Mouse (Mus musculus): ENCODE data around the gene Nabp2.
A peak's percentile ranks its signal among the peaks of the same experiment; 100 is the strongest.

Gene Nabp2

DNA sequence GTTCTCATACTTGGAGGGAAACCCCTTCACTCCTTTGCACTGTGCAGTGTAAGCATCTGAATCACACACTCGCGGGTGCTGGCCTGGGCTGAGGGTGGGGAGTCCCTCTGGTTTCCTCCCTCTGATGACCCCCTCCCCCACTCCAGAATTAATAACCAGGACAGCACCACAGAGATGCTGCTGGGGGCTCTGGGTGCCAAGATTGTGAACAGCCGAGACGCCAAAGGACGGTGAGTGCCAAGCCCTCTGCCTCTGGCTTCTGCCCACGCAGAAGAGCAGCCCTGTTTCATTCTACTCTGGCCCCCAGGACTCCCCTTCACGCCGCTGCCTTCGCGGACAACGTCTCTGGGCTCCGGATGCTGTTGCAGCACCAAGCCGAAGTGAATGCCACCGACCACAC is 22.4 kb downstream of the Nabp2 start:
- no peak for DNase-seq (ENCODE audit: low read depth, low spot score)

DNA sequence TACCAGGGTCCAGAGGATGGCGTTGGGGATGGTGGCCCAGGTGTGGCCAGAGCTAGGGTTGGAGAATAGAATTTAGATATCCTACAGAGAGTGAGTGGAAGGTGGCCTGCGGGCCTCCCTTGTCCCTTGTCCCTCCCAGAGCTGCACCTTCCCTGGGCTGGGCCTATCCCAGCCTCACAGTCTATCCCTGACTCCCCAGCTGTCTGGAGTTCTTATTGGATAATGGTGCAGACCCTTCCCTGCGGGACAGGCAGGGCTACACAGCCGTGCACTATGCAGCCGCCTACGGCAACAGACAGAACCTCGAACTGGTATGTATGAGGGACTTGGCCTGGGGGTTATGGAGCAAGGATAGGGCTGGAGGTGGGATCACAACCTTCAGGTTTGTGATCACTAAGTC is 25.4 kb downstream of the Nabp2 start:
- DNase-seq (ENCODE audit: low read depth, low spot score): no peak

GRCm38 (mm10) chr10:128382482-128382881 is 28.8 kb downstream of the Nabp2 start:
- no peak for DNase-seq (ENCODE audit: low read depth, low spot score)

GRCm38 (mm10) chr10:128380565-128380964 is 30.7 kb downstream of the Nabp2 start:
- no peak for DNase-seq (ENCODE audit: low read depth, low spot score)

DNA sequence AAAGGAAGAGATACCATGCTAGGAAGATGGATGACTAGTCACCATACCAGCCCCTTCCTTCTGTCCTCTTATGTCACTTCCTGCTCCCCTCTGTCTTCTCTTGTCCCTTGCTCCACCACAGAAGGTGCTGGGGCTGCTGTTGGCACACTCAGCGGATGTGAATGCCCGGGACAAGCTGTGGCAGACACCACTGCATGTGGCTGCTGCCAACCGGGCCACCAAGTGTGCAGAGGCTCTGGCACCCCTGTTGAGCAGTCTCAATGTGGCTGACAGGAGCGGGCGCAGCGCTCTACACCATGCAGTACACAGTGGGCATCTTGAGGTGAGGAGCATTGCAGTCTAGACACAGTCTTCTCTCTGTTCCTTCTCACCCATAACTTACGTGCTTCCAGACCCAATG is 32.0 kb downstream of the Nabp2 start:
- no peak for DNase-seq (ENCODE audit: low read depth, low spot score)

DNA sequence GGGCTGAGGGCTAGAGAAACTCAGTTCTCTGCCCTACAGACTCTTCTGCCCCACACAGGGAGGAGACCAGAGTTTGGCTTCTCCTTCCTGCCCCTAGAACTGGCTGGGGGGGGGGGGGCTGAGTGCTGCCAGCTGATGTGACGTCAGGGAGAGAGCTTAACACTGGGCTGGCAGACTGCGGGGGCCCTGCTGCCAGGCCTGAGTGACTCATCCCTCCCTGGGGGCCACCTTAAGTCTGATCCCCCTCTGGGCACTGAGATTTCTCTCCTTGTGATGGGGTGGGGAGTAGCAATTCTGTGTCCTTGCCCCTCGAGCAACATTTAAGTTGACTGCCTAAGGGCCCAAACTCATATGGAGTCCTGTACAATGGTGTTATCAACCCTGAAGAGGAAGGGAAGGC is 32.8 kb downstream of the Nabp2 start:
- DNase-seq (ENCODE audit: low read depth, low spot score): no peak

- DNase-seq (ENCODE audit: low read depth, low spot score): no peak
Observed at GRCm38 (mm10) chr10:128377940-128378448, 33.3 kb downstream of the Nabp2 start.

DNA sequence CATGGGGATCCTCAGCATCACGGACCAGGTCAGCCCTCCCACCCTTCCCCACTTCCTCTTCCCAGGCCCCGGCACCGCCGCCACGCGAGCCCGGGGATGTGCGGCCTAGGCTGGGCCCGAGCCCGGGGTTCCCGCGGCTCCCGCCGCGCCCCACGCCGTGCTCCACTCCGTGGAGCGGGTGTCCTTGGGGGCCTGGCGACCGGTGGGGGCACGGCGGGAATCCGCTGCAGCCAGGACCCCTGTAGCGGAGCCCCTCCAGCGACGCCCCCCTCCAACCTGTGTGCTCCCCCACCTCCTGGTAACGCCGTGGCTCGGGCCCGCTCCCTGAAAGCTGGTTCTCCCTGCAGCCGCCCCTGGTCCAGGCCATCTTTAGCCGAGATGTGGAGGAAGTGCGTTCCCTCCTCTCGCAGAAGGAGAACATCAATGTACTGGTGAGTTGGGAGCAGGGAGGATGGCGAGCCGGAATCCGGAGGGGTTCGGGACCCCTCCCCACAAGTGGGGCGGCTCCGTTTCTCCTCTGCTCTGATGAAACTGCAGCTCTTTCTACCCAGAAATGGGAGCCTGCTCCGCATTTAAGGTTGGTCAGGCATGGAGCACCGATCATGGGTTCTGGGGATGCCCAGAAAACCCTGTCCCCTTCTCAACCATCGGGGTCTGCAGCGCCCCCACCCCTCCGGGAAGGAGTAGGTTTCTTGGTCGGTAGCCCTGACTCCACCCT is 33.9 kb downstream of the Nabp2 start:
- peak; percentile 63 for DNase-seq (ENCODE audit: low read depth, low spot score)

GRCm38 (mm10) chr10:128376455-128377211 is 34.7 kb downstream of the Nabp2 start, which contains the start of gene Ankrd52:
Gene Ankrd52 (plus strand): TSS chr10:128377115.
- DNase-seq (ENCODE audit: low read depth, low spot score): peak; percentile 67

- DNase-seq (ENCODE audit: low read depth, low spot score): no peak
Observed at GRCm38 (mm10) chr10:128376099-128376454, 35.2 kb downstream of the Nabp2 start.

DNA sequence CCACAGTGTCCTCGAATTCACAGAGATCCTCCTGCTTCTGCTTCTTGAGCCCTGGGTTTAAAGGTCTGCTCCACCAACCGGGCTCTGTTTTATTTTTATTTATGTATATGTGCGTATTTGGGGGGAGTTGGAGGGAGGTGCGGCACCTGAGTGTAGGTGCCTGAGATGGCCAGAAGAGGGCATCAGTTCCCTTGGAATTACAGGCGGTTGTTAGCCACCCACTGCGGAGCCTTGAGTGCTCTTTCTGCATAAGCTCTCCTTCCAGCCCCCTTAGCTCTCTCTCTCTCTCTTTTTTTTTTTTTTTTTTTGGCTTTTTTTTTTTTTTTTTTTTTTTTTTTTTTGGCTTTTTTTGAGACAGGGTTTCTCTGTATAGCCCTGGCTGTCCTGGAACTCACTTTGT is 36.9 kb downstream of the Nabp2 start:
- DNase-seq (ENCODE audit: low read depth, low spot score): peak; percentile 18

DNA sequence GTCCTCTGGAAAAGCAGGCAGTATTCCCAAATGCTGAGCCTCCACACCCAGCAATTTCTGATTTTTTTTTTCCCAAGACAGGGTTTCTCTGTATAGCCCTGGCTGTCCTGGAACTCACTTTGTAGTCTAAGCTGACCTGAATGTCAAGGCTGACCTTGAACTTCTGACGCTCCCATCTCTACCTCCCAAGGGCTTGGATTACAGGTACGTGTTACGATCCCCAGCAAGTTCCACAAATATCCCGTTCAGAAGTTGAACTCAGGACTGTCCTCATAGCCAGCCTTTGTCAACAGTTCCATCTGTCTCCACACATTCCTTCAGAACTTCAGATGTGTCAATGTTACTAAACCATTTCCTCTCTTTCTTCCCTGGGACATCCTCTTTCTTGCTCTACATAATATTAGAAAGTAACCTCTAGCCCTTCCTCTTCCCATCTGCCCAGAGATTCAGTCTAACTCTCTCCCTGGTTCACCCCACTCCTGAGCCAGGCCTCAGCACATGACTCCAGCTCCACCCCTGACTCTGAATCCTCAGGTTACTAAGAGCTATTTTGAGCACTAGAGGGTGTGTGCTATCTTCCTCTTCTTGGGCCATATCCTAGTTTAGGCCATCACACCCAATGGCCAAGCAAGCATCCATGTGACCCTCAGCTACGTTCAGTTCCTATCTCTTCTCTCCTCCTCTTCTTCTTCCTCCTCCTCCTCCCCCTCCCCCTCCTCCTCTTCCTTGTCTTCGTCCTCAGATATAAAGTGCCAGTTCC is 38.1 kb downstream of the Nabp2 start:
- DNase-seq (ENCODE audit: low read depth, low spot score): no peak

DNA sequence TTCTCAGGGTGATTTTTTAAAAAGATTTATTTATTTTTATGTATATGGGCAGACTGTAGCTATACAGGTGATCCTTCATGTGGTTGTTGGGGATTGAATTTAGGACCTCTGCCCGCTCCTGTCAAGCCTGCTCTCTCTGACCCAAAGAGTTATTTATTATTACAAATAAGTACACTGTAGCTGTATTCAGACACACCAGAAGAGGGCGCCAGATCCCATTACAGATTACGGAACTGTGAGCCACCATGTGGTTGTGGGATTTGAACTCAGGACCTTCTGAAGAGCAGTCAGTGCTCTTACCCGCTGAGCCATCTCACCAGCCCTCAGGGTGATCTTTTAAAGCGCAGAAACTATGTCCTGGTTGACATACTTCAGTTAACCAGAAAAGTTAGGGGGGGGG is 39.1 kb downstream of the Nabp2 start:
- DNase-seq (ENCODE audit: low read depth, low spot score): no peak

- DNase-seq (ENCODE audit: low read depth, low spot score): peak; percentile 52
Observed at GRCm38 (mm10) chr10:128370601-128371000, 40.7 kb downstream of the Nabp2 start.

DNA sequence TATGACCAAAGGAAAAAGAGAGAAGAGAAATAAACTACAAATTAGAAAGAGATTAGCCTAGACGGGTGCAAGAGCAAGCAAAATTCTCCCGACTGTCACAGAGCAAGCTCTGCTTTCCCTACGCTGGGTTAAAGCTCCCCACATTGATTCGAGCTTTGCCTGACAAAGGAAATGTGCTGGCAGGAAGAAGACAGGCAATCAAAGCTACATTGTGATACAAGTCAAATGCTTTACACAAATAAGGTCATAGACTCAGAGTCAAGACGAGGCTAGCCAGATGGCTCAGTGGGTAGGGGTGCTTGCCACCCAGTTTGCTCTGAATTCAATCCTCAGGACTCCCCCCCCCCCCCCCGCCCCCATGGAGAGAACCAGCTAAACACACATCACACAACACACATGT is 41.3 kb downstream of the Nabp2 start:
- no peak for DNase-seq (ENCODE audit: low read depth, low spot score)

- no peak for DNase-seq (ENCODE audit: low read depth, low spot score)
Observed at GRCm38 (mm10) chr10:128369599-128369998, 41.7 kb downstream of the Nabp2 start.

- no peak for DNase-seq (ENCODE audit: low read depth, low spot score)
Observed at GRCm38 (mm10) chr10:128369218-128369543, 42.1 kb downstream of the Nabp2 start.

DNA sequence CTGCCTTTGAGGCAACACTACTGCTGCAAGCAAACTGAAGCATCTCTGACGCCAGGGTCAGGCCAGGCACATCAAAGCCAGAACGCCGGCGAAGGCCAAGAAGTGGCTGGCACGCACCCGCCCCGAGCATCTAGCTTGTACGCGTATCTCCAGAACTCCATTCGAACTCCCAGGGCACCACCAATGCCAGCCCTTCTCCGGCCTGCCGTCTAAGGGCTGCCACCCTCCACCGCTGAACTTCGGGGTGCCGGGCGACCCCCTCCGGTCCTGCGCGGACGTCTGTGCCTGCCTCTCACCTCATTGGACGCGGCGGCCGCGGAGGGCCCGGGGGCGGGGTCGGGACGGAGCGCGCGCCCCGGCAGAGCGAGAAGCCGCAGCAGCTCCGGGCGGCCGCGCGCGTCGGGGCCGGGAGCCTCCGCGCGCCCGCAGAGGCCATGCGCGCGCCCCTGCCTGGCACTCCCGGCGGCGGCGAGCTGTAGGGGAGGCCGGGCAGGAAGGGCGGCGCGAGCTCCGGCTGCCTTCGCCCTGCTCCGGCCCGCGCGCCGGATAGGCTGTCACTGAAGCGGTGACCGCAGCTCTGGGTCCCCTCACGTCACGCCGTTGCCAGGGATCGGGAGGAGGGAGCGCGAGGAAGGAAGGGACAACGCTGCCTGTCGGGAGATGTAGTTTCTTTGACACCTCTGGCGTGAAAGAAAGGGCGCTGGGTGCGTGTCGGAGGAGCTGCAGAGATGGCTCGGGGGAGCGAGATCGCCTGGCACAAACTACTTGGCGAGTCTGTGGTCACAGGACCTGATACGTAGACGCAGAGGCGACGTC is 42.7 kb downstream of the Nabp2 start, which contains the start of gene Coq10a:
Coq10a (minus strand) TSS at position 596 of the 816 bp plus-strand sequence.
- DNase-seq (ENCODE audit: low read depth, low spot score): peak; percentile 84

- no peak for DNase-seq (ENCODE audit: low read depth, low spot score)
Observed at GRCm38 (mm10) chr10:128367899-128368401, 43.3 kb downstream of the Nabp2 start.

DNA sequence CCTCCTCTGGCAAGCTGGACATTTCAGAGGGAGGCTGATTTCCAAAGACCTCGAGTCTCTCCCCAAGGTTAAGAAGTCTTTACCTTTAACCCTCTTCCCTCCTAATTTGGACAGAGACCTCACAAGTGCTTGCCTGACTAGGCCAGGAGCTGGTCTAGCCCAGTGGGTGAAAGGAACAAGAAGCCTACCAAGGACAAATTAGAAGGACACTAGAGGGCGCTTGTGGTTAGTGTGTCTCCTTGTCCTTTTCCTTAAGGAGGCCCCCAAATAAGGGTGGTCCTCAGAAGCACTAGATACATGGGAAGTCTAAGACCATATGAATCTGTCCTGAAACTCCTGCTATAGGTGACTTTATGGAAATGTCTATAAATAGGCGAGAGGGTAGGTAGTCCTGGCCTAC is 48.7 kb downstream of the Nabp2 start:
- DNase-seq (ENCODE audit: low read depth, low spot score): peak; percentile 53

DNA sequence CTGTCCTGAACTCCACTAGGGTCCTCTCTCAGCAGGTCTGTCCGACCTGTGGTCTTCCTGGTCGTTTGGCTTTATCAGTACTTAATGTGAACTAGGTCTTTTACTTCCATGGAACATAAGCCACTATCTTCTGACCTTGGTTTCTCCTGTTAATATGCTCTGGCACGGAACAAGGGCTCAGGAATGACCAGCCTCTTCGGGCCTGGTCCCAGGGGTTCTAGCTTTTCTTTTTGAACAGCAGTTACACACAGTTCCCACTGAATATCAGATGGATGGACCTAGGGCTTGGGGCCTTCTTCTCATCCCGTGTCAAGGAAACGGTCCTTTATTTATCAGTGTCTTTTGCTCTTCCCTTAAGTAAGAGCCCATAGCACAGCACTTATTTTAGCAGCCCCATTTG is 49.5 kb downstream of the Nabp2 start:
- DNase-seq (ENCODE audit: low read depth, low spot score): no peak

Measured in forelimb bud, embryonic 11.5 days (tissue).